Mouse (Mus musculus): ENCODE data around the gene Taf4. TPM values are rescaled to one million over a fixed set of nuclear protein-coding genes. Genes with fewer than 3 reads are reported as not detected.

Gene Taf4
- polyA plus RNA-seq, 1 experiment from 2014 or later: 4.5 TPM

GRCm38 (mm10) chr2:180010686-180011085 lies 34.2 kb upstream of the Taf4 start:
- no peak overlapping the region for H3K9ac ChIP-seq (replicated peaks)
- H3K27ac ChIP-seq: no peak overlapping the region
- no peak for ATAC-seq
- 91% methylated on average over 7 of the region's 7 CpGs for WGBS
- H3K9me3 ChIP-seq: no peaks in the 10 kb centered on the region
- H3K4me1 ChIP-seq (replicated peaks): no peaks in the 10 kb centered on the region
- H3K36me3 ChIP-seq: no peaks in the 10 kb centered on the region
- H3K4me2 ChIP-seq (replicated peaks): no peak overlapping the region
- H3K4me3 ChIP-seq (replicated peaks): no peak overlapping the region
- H3K27me3 ChIP-seq: no peaks in the 10 kb centered on the region

- Histone ChIP-seq H3K9ac (replicated peaks) (no peak overlapping the region), H3K9me3 (no peaks in the 10 kb centered on the region), H3K27me3 (no peaks in the 10 kb centered on the region), H3K27ac (no peak overlapping the region), H3K4me3 (replicated peaks) (no peak overlapping the region), H3K36me3 (no peaks in the 10 kb centered on the region), H3K4me2 (replicated peaks) (no peak overlapping the region), H3K4me1 (replicated peaks) (no peaks in the 10 kb centered on the region)
- no peak for ATAC-seq
- 46% methylated on average over 9 of the region's 9 CpGs for WGBS
Observed at GRCm38 (mm10) chr2:180006352-180007017, 30.0 kb upstream of the Taf4 start.

- WGBS: 66% methylated on average over 5 of the region's 5 CpGs
- Histone ChIP-seq H3K4me1 (replicated peaks) (no peaks in the 10 kb centered on the region), H3K36me3 (no peaks in the 10 kb centered on the region), H3K9me3 (no peaks in the 10 kb centered on the region), H3K4me2 (replicated peaks) (no peak overlapping the region), H3K27me3 (no peaks in the 10 kb centered on the region), H3K9ac (replicated peaks) (no peak overlapping the region), H3K27ac (no peak overlapping the region), H3K4me3 (replicated peaks) (no peak overlapping the region)
- no peak for ATAC-seq
Observed at GRCm38 (mm10) chr2:180005656-180006351, 29.4 kb upstream of the Taf4 start.

- no peak for ATAC-seq
- H3K4me2 ChIP-seq (replicated peaks): no peak overlapping the region
- 94% methylated on average over 9 of the region's 9 CpGs for WGBS
- H3K4me3 ChIP-seq (replicated peaks): no peak overlapping the region
- no peak overlapping the region for H3K27ac ChIP-seq
- no peak overlapping the region for H3K9ac ChIP-seq (replicated peaks)
- H3K36me3 ChIP-seq: no peaks in the 10 kb centered on the region
- no peaks in the 10 kb centered on the region for H3K9me3 ChIP-seq
- no peaks in the 10 kb centered on the region for H3K4me1 ChIP-seq (replicated peaks)
- H3K27me3 ChIP-seq: no peaks in the 10 kb centered on the region
Observed at GRCm38 (mm10) chr2:180001635-180002034, 25.2 kb upstream of the Taf4 start.

GRCm38 (mm10) chr2:179998431-179998830 lies 22.0 kb upstream of the Taf4 start:
- 83% methylated on average over 4 of the region's 4 CpGs for WGBS
- no peak for ATAC-seq

GRCm38 (mm10) chr2:179993071-179993470 lies 16.6 kb upstream of the Taf4 start:
- H3K36me3 ChIP-seq: no peaks in the 10 kb centered on the region
- ATAC-seq: no peak
- H3K9me3 ChIP-seq: no peaks in the 10 kb centered on the region
- no peaks in the 10 kb centered on the region for H3K27me3 ChIP-seq
- H3K4me3 ChIP-seq (replicated peaks): no peak overlapping the region
- H3K9ac ChIP-seq (replicated peaks): no peak overlapping the region
- 87% methylated on average over 5 of the region's 5 CpGs for WGBS
- no peak overlapping the region for H3K4me2 ChIP-seq (replicated peaks)
- no peak overlapping the region for H3K27ac ChIP-seq
- no peaks in the 10 kb centered on the region for H3K4me1 ChIP-seq (replicated peaks)

More at GRCm38 (mm10) chr2:179998431-179998830, 22.0 kb upstream of the Taf4 start:
- Histone ChIP-seq H3K27me3 (no peaks in the 10 kb centered on the region), H3K4me2 (replicated peaks) (no peak overlapping the region), H3K27ac (no peak overlapping the region), H3K36me3 (no peaks in the 10 kb centered on the region), H3K9me3 (no peaks in the 10 kb centered on the region), H3K4me1 (replicated peaks) (no peaks in the 10 kb centered on the region), H3K4me3 (replicated peaks) (no peak overlapping the region), H3K9ac (replicated peaks) (no peak overlapping the region)

GRCm38 (mm10) chr2:179989098-179989497 lies 12.7 kb upstream of the Taf4 start:
- Histone ChIP-seq H3K4me2 (replicated peaks) (no peak overlapping the region), H3K27ac (no peak overlapping the region), H3K4me3 (replicated peaks) (no peak overlapping the region), H3K27me3 (no peaks in the 10 kb centered on the region), H3K36me3 (no peaks in the 10 kb centered on the region), H3K9ac (replicated peaks) (no peak overlapping the region), H3K9me3 (no peaks in the 10 kb centered on the region), H3K4me1 (replicated peaks) (no peaks in the 10 kb centered on the region)
- WGBS: 50% methylated on average over 1 of the region's 1 CpGs
- ATAC-seq: no peak

- Histone ChIP-seq H3K36me3 (no peaks in the 10 kb centered on the region), H3K4me2 (replicated peaks) (no peak overlapping the region), H3K9me3 (no peaks in the 10 kb centered on the region), H3K27me3 (no peaks in the 10 kb centered on the region), H3K9ac (replicated peaks) (no peak overlapping the region), H3K4me3 (replicated peaks) (no peak overlapping the region), H3K27ac (no peak overlapping the region), H3K4me1 (replicated peaks) (no peaks in the 10 kb centered on the region)
- 79% methylated on average over 10 of the region's 10 CpGs for WGBS
- ATAC-seq: no peak
Observed at GRCm38 (mm10) chr2:179986437-179987022, 10.1 kb upstream of the Taf4 start.

GRCm38 (mm10) chr2:179985695-179986094 lies 9.2 kb upstream of the Taf4 start:
- H3K4me1 ChIP-seq (replicated peaks): no peaks in the 10 kb centered on the region
- H3K4me2 ChIP-seq (replicated peaks): no peak overlapping the region
- H3K9ac ChIP-seq (replicated peaks): no peak overlapping the region
- no peak overlapping the region for H3K27ac ChIP-seq
- no peaks in the 10 kb centered on the region for H3K36me3 ChIP-seq
- H3K4me3 ChIP-seq (replicated peaks): no peak overlapping the region
- H3K9me3 ChIP-seq: no peaks in the 10 kb centered on the region
- no peaks in the 10 kb centered on the region for H3K27me3 ChIP-seq
- no peak for ATAC-seq
- WGBS: 73% methylated on average over 1 of the region's 1 CpGs

GRCm38 (mm10) chr2:179984830-179985229 lies 8.4 kb upstream of the Taf4 start:
- Histone ChIP-seq H3K36me3 (no peaks in the 10 kb centered on the region), H3K9ac (replicated peaks) (no peak overlapping the region), H3K4me1 (replicated peaks) (no peaks in the 10 kb centered on the region), H3K4me3 (replicated peaks) (no peak overlapping the region), H3K4me2 (replicated peaks) (no peak overlapping the region), H3K9me3 (no peaks in the 10 kb centered on the region), H3K27me3 (no peaks in the 10 kb centered on the region), H3K27ac (no peak overlapping the region)
- 47% methylated on average over 7 of the region's 7 CpGs for WGBS
- no peak for ATAC-seq

- Histone ChIP-seq H3K4me1 (replicated peaks) (peaks cover 8% of the 10 kb centered on the region), H3K9ac (replicated peaks) (no peak overlapping the region), H3K27me3 (no peaks in the 10 kb centered on the region), H3K4me3 (replicated peaks) (no peak overlapping the region), H3K9me3 (no peaks in the 10 kb centered on the region), H3K36me3 (no peaks in the 10 kb centered on the region), H3K4me2 (replicated peaks) (no peak overlapping the region), H3K27ac (no peak overlapping the region)
- WGBS: 79% methylated on average over 3 of the region's 3 CpGs
- no peak for ATAC-seq
Observed at GRCm38 (mm10) chr2:179982715-179983114, 6.3 kb upstream of the Taf4 start.

GRCm38 (mm10) chr2:179980616-179981015 lies 4.2 kb upstream of the Taf4 start:
- Histone ChIP-seq H3K27ac (no peak overlapping the region), H3K9me3 (no peaks in the 10 kb centered on the region), H3K4me1 (replicated peaks) (peaks cover 12% of the 10 kb centered on the region), H3K36me3 (no peaks in the 10 kb centered on the region), H3K9ac (replicated peaks) (no peak overlapping the region), H3K4me2 (replicated peaks) (no peak overlapping the region), H3K27me3 (no peaks in the 10 kb centered on the region), H3K4me3 (replicated peaks) (no peak overlapping the region)
- 62% methylated on average over 4 of the region's 4 CpGs for WGBS
- ATAC-seq: no peak
